In the genomic region with DNA sequence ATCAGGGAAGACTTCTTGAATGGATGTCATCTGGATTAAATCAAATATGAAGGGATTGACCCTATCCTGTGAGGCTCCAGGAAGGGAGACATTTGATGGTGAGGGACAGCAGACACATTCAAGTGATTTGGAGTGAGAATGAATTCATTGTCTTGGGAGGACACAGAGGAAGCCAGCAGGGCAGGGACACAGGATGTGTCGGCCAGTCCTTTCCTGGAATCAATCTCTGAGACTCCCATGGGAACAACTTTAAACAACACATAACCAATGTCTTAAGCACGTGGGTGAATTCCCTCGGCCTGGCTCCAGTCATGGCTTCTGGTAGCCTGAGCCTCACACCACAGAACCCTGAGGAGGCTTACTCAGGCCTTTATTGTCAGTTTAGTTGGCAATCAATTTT, we compare ENCODE assay signal across 27 mouse cellular contexts. TPM values are rescaled to one million over a fixed set of nuclear protein-coding genes. Genes with fewer than 3 reads are reported as not detected.
DNase-seq lines count a peak whose midpoint lies in the region; ATAC-seq and TF ChIP-seq lines count a peak whose summit lies in the region.
"Had no signal": no experiment of that assay in that cellular context is flagged by ENCODE, and none has a peak within 500 bp of the region (broad histone marks: within the 10 kb centered on the region; RNA-seq: fewer than 3 reads in every experiment).

No protein-coding gene starts in this region.

- intact Hi-C loops in heart, adult 2 months (cut with DNase I), result no loop called here

- no peaks in the 10 kb centered on the region for H3K79me2 ChIP-seq in heart, adult 2 months (replicated peaks; ENCODE audit: control insufficient read depth, insufficient read depth, low read length)

- H3K4me3 ChIP-seq in heart, adult 2 months, result no peak overlapping the region
- no peak overlapping the region for H3K4me3 ChIP-seq in heart, embryonic 11.5 days (ENCODE audit: low read depth, low read length)
- H3K4me3 ChIP-seq in hindbrain, embryonic 13.5 days, result no peak overlapping the region
- no peak overlapping the region for H3K4me3 ChIP-seq in midbrain, postnatal 0 days (ENCODE audit: low read depth, low read length)
- H3K4me3 ChIP-seq: embryonic facial prominence, embryonic 13.5 days; erythroblast, embryonic 14.5 days; forebrain, embryonic 12.5 days; heart, embryonic 15.5 days; layer of hippocampus, adult 2 months; limb, embryonic 12.5 days had no signal

- peaks cover 6% of the 10 kb centered on the region for H3K4me1 ChIP-seq in heart, adult 2 months (ENCODE audit: control insufficient read depth, insufficient read depth, low read length)
- H3K4me1 ChIP-seq in heart, embryonic 11.5 days (ENCODE audit: control insufficient read depth, insufficient read depth, low read length), result peaks cover 4% of the 10 kb centered on the region; the same call in 1 of the 2 replicates
- no peaks in the 10 kb centered on the region for H3K4me1 ChIP-seq in hindbrain, embryonic 13.5 days (replicated peaks)
- no peaks in the 10 kb centered on the region for H3K4me1 ChIP-seq in midbrain, postnatal 0 days (ENCODE audit: insufficient read depth, low read length)
- H3K4me1 ChIP-seq: embryonic facial prominence, embryonic 13.5 days; forebrain, embryonic 12.5 days; limb, embryonic 12.5 days had no signal

- H3K27ac ChIP-seq in heart, adult 2 months, result peak overlapping the region; percentile 29
- no peak overlapping the region for H3K27ac ChIP-seq in heart, embryonic 11.5 days (ENCODE audit: low read depth, low read length)
- H3K27ac ChIP-seq in hindbrain, embryonic 13.5 days, result no peak overlapping the region
- H3K27ac ChIP-seq in midbrain, postnatal 0 days (ENCODE audit: low read depth, low read length), result no peak overlapping the region
- H3K27ac ChIP-seq: embryonic facial prominence, embryonic 13.5 days; forebrain, embryonic 12.5 days; heart, embryonic 15.5 days; layer of hippocampus, adult 2 months; limb, embryonic 12.5 days had no signal

- WGBS in heart, adult 2 months, result 30% methylated on average over 3 of the region's 3 CpGs
- 44% methylated on average over 3 of the region's 3 CpGs for WGBS in heart, embryonic 11.5 days (ENCODE audit: insufficient replicate concordance)
- WGBS in hindbrain, embryonic 13.5 days, result 62% methylated on average over 3 of the region's 3 CpGs
- WGBS in midbrain, postnatal 0 days, result 85% methylated on average over 3 of the region's 3 CpGs

- H3K36me3 ChIP-seq in heart, adult 2 months (ENCODE audit: control insufficient read depth, insufficient read depth, low read length), result peaks cover 6% of the 10 kb centered on the region
- H3K36me3 ChIP-seq in heart, embryonic 11.5 days (ENCODE audit: control insufficient read depth, insufficient read depth, low read length), result no peaks in the 10 kb centered on the region
- H3K36me3 ChIP-seq in hindbrain, embryonic 13.5 days, result no peaks in the 10 kb centered on the region
- H3K36me3 ChIP-seq in midbrain, postnatal 0 days (ENCODE audit: insufficient read depth, low read length), result no peaks in the 10 kb centered on the region
- H3K36me3 ChIP-seq: embryonic facial prominence, embryonic 13.5 days; forebrain, embryonic 12.5 days; heart, embryonic 15.5 days; limb, embryonic 12.5 days had no signal

- H3K4me2 ChIP-seq in heart, embryonic 11.5 days, result no peak overlapping the region
- H3K4me2 ChIP-seq in hindbrain, embryonic 13.5 days, result no peak overlapping the region
- H3K4me2 ChIP-seq in midbrain, postnatal 0 days (ENCODE audit: low read depth, low read length, poor library complexity, severe bottlenecking), result no peak overlapping the region
- H3K4me2 ChIP-seq: embryonic facial prominence, embryonic 13.5 days; forebrain, embryonic 12.5 days; heart, embryonic 15.5 days; limb, embryonic 12.5 days; liver, embryonic 11.5 days; midbrain, embryonic 11.5 days had no signal

- ATAC-seq in heart, embryonic 11.5 days (replicated peaks; ENCODE audit: insufficient number of reproducible peaks, low FRiP score, low TSS enrichment), result no peak
- no peak for ATAC-seq in hindbrain, embryonic 13.5 days (ENCODE audit: low FRiP score)
- no peak for ATAC-seq in midbrain, postnatal 0 days (ENCODE audit: low FRiP score)
- ATAC-seq: intestine, postnatal 0 days; liver, postnatal 0 days; Patski had no signal

- H3K9ac ChIP-seq in heart, adult 2 months (ENCODE audit: low read depth, low read length), result no peak overlapping the region
- H3K9ac ChIP-seq in heart, embryonic 11.5 days (ENCODE audit: low read depth, low read length), result no peak overlapping the region
- no peak overlapping the region for H3K9ac ChIP-seq in hindbrain, embryonic 13.5 days
- H3K9ac ChIP-seq in midbrain, postnatal 0 days (replicated peaks; ENCODE audit: low read length, poor library complexity, severe bottlenecking), result no peak overlapping the region
- H3K9ac ChIP-seq: embryonic facial prominence, embryonic 13.5 days; forebrain, embryonic 12.5 days; heart, embryonic 15.5 days; limb, embryonic 12.5 days; liver, postnatal 0 days had no signal

- peak; percentile 91 for TF ChIP-seq EP300 in heart, adult 2 months (IDR thresholded peaks at IDR 0.05; ENCODE audit: insufficient read depth, low read depth, low read length)

- DNase-seq in heart, adult 2 months, result peak in 1 of 2 experiments; percentile 53
- peak; percentile 24 to 39 for DNase-seq in kidney, postnatal 36 days
- no peak for DNase-seq in kidney, postnatal 4 days
- peak; percentile 65 to 81 for DNase-seq in heart, adult 9 months (ENCODE audit: low spot score in 2 of 2)
- peak; percentile 28 for DNase-seq in lung, postnatal 25 days (ENCODE audit: low spot score)
- no peak for DNase-seq in midbrain, postnatal 0 days (ENCODE audit: low spot score)
- DNase-seq: adrenal gland, adult 8-10 months; cerebellum, adult 18-20 months; cerebellum, postnatal 14 days; embryo, embryonic 11 days; gastrocnemius, postnatal 36 days; liver, postnatal 0 days; thymus, adult 2 months; thymus, postnatal 4 days had no signal

- no peaks in the 10 kb centered on the region for H3K27me3 ChIP-seq in heart, adult 2 months (ENCODE audit: control insufficient read depth, insufficient read depth, low read length)
- no peaks in the 10 kb centered on the region for H3K27me3 ChIP-seq in heart, embryonic 11.5 days (ENCODE audit: control insufficient read depth, insufficient read depth, low read length)
- H3K27me3 ChIP-seq in hindbrain, embryonic 13.5 days, result no peaks in the 10 kb centered on the region
- H3K27me3 ChIP-seq in midbrain, postnatal 0 days (ENCODE audit: insufficient read depth, low read length), result no peaks in the 10 kb centered on the region
- H3K27me3 ChIP-seq: embryonic facial prominence, embryonic 13.5 days; forebrain, embryonic 12.5 days; heart, embryonic 15.5 days; limb, embryonic 12.5 days; Patski had no signal

- TF ChIP-seq CTCF in heart, adult 2 months (IDR thresholded peaks at IDR 0.05), result no peak
- no peak for TF ChIP-seq CTCF in midbrain, postnatal 0 days (IDR thresholded peaks at IDR 0.05)

- no peaks in the 10 kb centered on the region for H3K9me3 ChIP-seq in heart, embryonic 11.5 days (replicated peaks; ENCODE audit: control insufficient read depth, low read length)
- no peaks in the 10 kb centered on the region for H3K9me3 ChIP-seq in hindbrain, embryonic 13.5 days
- H3K9me3 ChIP-seq in midbrain, postnatal 0 days (ENCODE audit: low read length), result no peaks in the 10 kb centered on the region
- H3K9me3 ChIP-seq: embryonic facial prominence, embryonic 13.5 days; forebrain, embryonic 12.5 days; heart, embryonic 15.5 days; limb, embryonic 12.5 days had no signal

- TF ChIP-seq POLR2A in heart, adult 2 months (IDR thresholded peaks at IDR 0.05; ENCODE audit: insufficient read depth, low read depth, low read length), result peak; percentile 23; the same call in 1 of the 2 replicates

RNA-seq across cellular contexts. Expression of a gene that starts 26.4 kb away (rescaled TPM):
- under 1 TPM in 1 of 2 experiments, not detected in 1; 0.30 TPM for total RNA-seq in heart, adult 2 months (2021)
- 0.10 TPM in 1 of 2 replicates, not detected in the other for polyA plus RNA-seq in heart, adult 2 months (2012; rRNA removed)
- not detected in 2 replicates for polyA plus RNA-seq in heart, embryonic 11.5 days (2014; fragmentation: Nextera tagmentation; extraction: Ambion mirVana)
- polyA plus RNA-seq in hindbrain, embryonic 13.5 days (2015; fragmentation: Nextera tagmentation; extraction: Ambion mirVana), result 0.25 and 0.53 TPM in 2 replicates
- 0.47 TPM in 1 of 2 replicates, not detected in the other for total RNA-seq in midbrain, postnatal 0 days (2014; rRNA removed)
- polyA plus RNA-seq in midbrain, postnatal 0 days (2015; fragmentation: Nextera tagmentation; extraction: Ambion mirVana), result 0.23 and 0.42 TPM in 2 replicates
- polyA plus RNA-seq: erythroblast, embryonic 14.5 days; liver, embryonic 11.5 days had no signal

RNA-seq across cellular contexts. Expression of a gene that starts 33.5 kb away (rescaled TPM):
- total RNA-seq in heart, adult 2 months (2021), result 1 to 10 TPM in 1 of 2 experiments, under 1 TPM in 1; 0.98 to 1.5 TPM
- polyA plus RNA-seq in heart, adult 2 months (2012; rRNA removed), result 0.76 TPM in 2 replicates
- 0.87 TPM in 2 replicates for polyA plus RNA-seq in heart, embryonic 11.5 days (2014; fragmentation: Nextera tagmentation; extraction: Ambion mirVana)
- polyA plus RNA-seq in hindbrain, embryonic 13.5 days (2015; fragmentation: Nextera tagmentation; extraction: Ambion mirVana), result 1.2 and 1.3 TPM in 2 replicates
- total RNA-seq in midbrain, postnatal 0 days (2014; rRNA removed), result 0.66 and 0.77 TPM in 2 replicates
- 0.63 and 0.74 TPM in 2 replicates for polyA plus RNA-seq in midbrain, postnatal 0 days (2015; fragmentation: Nextera tagmentation; extraction: Ambion mirVana)
- total RNA-seq: ES-E14 had no signal

Comparison
In these comparisons a context has a peak if more than half of its experiments do, and no peak if none do; other contexts are left out.
1. DNase-seq: peak in kidney, postnatal 36 days (2 of 2), heart, adult 9 months (2 of 2) and lung, postnatal 25 days (single experiment); none in kidney, postnatal 4 days (0 of 2) and midbrain, postnatal 0 days (single experiment).